Mouse (Mus musculus): Measurements from ENCODE around the gene Fubp3. TPM values are rescaled to one million over a fixed set of nuclear protein-coding genes. Genes with fewer than 3 reads are reported as not detected.
A peak's percentile ranks its signal among the peaks of the same experiment; 100 is the strongest.

Gene Fubp3
- polyA plus RNA-seq, 1 experiment = 45.5 TPM

- Histone ChIP-seq H3K4me1 (no peaks in the 10 kb centered on the region), H3K27me3 (replicated peaks) (peaks cover 45% of the 10 kb centered on the region), H3K36me3 (replicated peaks; ENCODE audit: low read length) (no peaks in the 10 kb centered on the region), H3K4me3 (replicated peaks) (no peak overlapping the region), H3K9me3 (peaks cover 23% of the 10 kb centered on the region)
- TF ChIP-seq FLI1 (IDR thresholded peaks at IDR 0.05; ENCODE audit: low read length) (no peak), GATA1 (IDR thresholded peaks at IDR 0.05; ENCODE audit: borderline replicate concordance, low read length) (no peak)
Measured at GRCm38 (mm10) chr2:31551971-31552370, 20.5 kb upstream of the Fubp3 start.

- TF ChIP-seq GATA1 (IDR thresholded peaks at IDR 0.05; ENCODE audit: borderline replicate concordance, low read length) (no peak), FLI1 (IDR thresholded peaks at IDR 0.05; ENCODE audit: low read length) (no peak)
- H3K9me3 ChIP-seq = peaks cover 23% of the 10 kb centered on the region
- H3K36me3 ChIP-seq (replicated peaks; ENCODE audit: low read length) = no peaks in the 10 kb centered on the region
- H3K27me3 ChIP-seq (replicated peaks) = peaks cover 48% of the 10 kb centered on the region
- H3K4me3 ChIP-seq (replicated peaks) = no peak overlapping the region
- peaks cover 11% of the 10 kb centered on the region for H3K4me1 ChIP-seq
Measured at GRCm38 (mm10) chr2:31554619-31555018, 17.8 kb upstream of the Fubp3 start.

GRCm38 (mm10) chr2:31572915-31573635 lies 624 bp downstream of the Fubp3 start:
- no peak for TF ChIP-seq GATA1 (IDR thresholded peaks at IDR 0.05; ENCODE audit: borderline replicate concordance, low read length)
- TF ChIP-seq FLI1 (IDR thresholded peaks at IDR 0.05; ENCODE audit: low read length) = no peak

GRCm38 (mm10) chr2:31581617-31582016 lies 9.2 kb downstream of the Fubp3 start:
- Histone ChIP-seq H3K36me3 (replicated peaks; ENCODE audit: low read length) (peaks cover 73% of the 10 kb centered on the region), H3K27me3 (replicated peaks) (no peaks in the 10 kb centered on the region), H3K4me3 (replicated peaks) (no peak overlapping the region), H3K4me1 (no peaks in the 10 kb centered on the region), H3K9me3 (no peaks in the 10 kb centered on the region)
- TF ChIP-seq FLI1 (IDR thresholded peaks at IDR 0.05; ENCODE audit: low read length) (no peak), GATA1 (IDR thresholded peaks at IDR 0.05; ENCODE audit: borderline replicate concordance, low read length) (no peak)

More at GRCm38 (mm10) chr2:31572915-31573635, 624 bp downstream of the Fubp3 start:
- H3K4me1 ChIP-seq = peaks cover 34% of the 10 kb centered on the region
- peak overlapping the region; percentile 97 for H3K4me3 ChIP-seq (replicated peaks)
- peaks cover 17% of the 10 kb centered on the region for H3K27me3 ChIP-seq (replicated peaks)
- H3K36me3 ChIP-seq (replicated peaks; ENCODE audit: low read length) = peaks cover 20% of the 10 kb centered on the region
- H3K9me3 ChIP-seq = peaks cover 12% of the 10 kb centered on the region

GRCm38 (mm10) chr2:31591799-31592484 lies 19.5 kb downstream of the Fubp3 start:
- no peaks in the 10 kb centered on the region for H3K27me3 ChIP-seq (replicated peaks)
- TF ChIP-seq GATA1 (IDR thresholded peaks at IDR 0.05; ENCODE audit: borderline replicate concordance, low read length) (no peak), FLI1 (IDR thresholded peaks at IDR 0.05; ENCODE audit: low read length) (no peak)
- H3K4me3 ChIP-seq (replicated peaks) = no peak overlapping the region
- peaks cover 86% of the 10 kb centered on the region for H3K36me3 ChIP-seq (replicated peaks; ENCODE audit: low read length)
- H3K4me1 ChIP-seq = peaks cover 42% of the 10 kb centered on the region
- no peaks in the 10 kb centered on the region for H3K9me3 ChIP-seq

- H3K9me3 ChIP-seq = no peaks in the 10 kb centered on the region
- H3K4me3 ChIP-seq (replicated peaks) = no peak overlapping the region
- TF ChIP-seq GATA1 (IDR thresholded peaks at IDR 0.05; ENCODE audit: borderline replicate concordance, low read length) (no peak), FLI1 (IDR thresholded peaks at IDR 0.05; ENCODE audit: low read length) (no peak)
- no peaks in the 10 kb centered on the region for H3K27me3 ChIP-seq (replicated peaks)
- H3K4me1 ChIP-seq = peaks cover 26% of the 10 kb centered on the region
- H3K36me3 ChIP-seq (replicated peaks; ENCODE audit: low read length) = peaks cover 97% of the 10 kb centered on the region
Measured at GRCm38 (mm10) chr2:31607555-31607954, 35.1 kb downstream of the Fubp3 start.

GRCm38 (mm10) chr2:31609859-31610261 lies 37.4 kb downstream of the Fubp3 start:
- Histone ChIP-seq H3K4me1 (peaks cover 26% of the 10 kb centered on the region), H3K9me3 (no peaks in the 10 kb centered on the region), H3K27me3 (replicated peaks) (no peaks in the 10 kb centered on the region), H3K36me3 (replicated peaks; ENCODE audit: low read length) (peaks cover 98% of the 10 kb centered on the region), H3K4me3 (replicated peaks) (no peak overlapping the region)
- TF ChIP-seq GATA1 (IDR thresholded peaks at IDR 0.05; ENCODE audit: borderline replicate concordance, low read length) = no peak
- no peak for TF ChIP-seq FLI1 (IDR thresholded peaks at IDR 0.05; ENCODE audit: low read length)

GRCm38 (mm10) chr2:31610922-31611321 lies 38.5 kb downstream of the Fubp3 start:
- Histone ChIP-seq H3K4me3 (replicated peaks) (no peak overlapping the region), H3K4me1 (peaks cover 26% of the 10 kb centered on the region), H3K9me3 (no peaks in the 10 kb centered on the region), H3K27me3 (replicated peaks) (no peaks in the 10 kb centered on the region), H3K36me3 (replicated peaks; ENCODE audit: low read length) (peaks cover 98% of the 10 kb centered on the region)
- no peak for TF ChIP-seq GATA1 (IDR thresholded peaks at IDR 0.05; ENCODE audit: borderline replicate concordance, low read length)

- Histone ChIP-seq H3K27me3 (replicated peaks) (no peaks in the 10 kb centered on the region), H3K9me3 (no peaks in the 10 kb centered on the region), H3K4me1 (peaks cover 24% of the 10 kb centered on the region), H3K36me3 (replicated peaks; ENCODE audit: low read length) (peaks cover 97% of the 10 kb centered on the region), H3K4me3 (replicated peaks) (no peak overlapping the region)
- TF ChIP-seq FLI1 (IDR thresholded peaks at IDR 0.05; ENCODE audit: low read length) (no peak), GATA1 (IDR thresholded peaks at IDR 0.05; ENCODE audit: borderline replicate concordance, low read length) (no peak)
Measured at GRCm38 (mm10) chr2:31611400-31611799, 38.9 kb downstream of the Fubp3 start.

- Histone ChIP-seq H3K36me3 (replicated peaks; ENCODE audit: low read length) (peaks cover 93% of the 10 kb centered on the region), H3K4me3 (replicated peaks) (no peak overlapping the region), H3K27me3 (replicated peaks) (no peaks in the 10 kb centered on the region), H3K4me1 (peaks cover 15% of the 10 kb centered on the region), H3K9me3 (no peaks in the 10 kb centered on the region)
- TF ChIP-seq GATA1 (IDR thresholded peaks at IDR 0.05; ENCODE audit: borderline replicate concordance, low read length) (no peak), FLI1 (IDR thresholded peaks at IDR 0.05; ENCODE audit: low read length) (no peak)
Measured at GRCm38 (mm10) chr2:31612627-31613026, 40.2 kb downstream of the Fubp3 start.
